Mouse (Mus musculus): ENCODE measurements around the gene Sgms2. TPM values are rescaled to one million over a fixed set of nuclear protein-coding genes. Genes with fewer than 3 reads are reported as not detected.

Sgms2 gene
- total RNA-seq, 2 experiments from 2014 or later: 1.4 to 3.1 TPM

DNA sequence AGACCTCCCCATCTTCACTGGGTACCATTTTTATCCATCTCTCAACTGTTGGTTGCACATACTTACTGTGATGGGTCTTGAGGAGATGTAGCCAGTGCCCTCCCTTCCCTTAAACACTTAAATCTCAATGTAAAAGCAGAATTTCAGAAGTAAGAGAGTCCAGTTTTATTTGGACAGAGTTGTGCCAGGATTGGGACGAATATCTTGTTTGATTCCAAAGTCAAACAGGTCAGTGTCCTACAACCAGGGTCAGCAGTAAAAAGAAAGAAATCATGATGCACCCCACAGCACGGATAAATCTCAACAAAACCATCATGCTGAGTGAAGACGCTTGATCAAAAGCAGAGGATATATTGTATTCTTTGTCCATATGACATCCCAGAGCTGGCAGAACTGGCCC is 183.4 kb downstream of the Sgms2 start:
- no peak for DNase-seq (ENCODE audit: low spot score in 2 of 2)
- Histone ChIP-seq H3K27ac (no peak overlapping the region), H3K4me3 (no peak overlapping the region)
- TF ChIP-seq CTCF (conservative IDR thresholded peaks at IDR 0.05): no peak

DNA sequence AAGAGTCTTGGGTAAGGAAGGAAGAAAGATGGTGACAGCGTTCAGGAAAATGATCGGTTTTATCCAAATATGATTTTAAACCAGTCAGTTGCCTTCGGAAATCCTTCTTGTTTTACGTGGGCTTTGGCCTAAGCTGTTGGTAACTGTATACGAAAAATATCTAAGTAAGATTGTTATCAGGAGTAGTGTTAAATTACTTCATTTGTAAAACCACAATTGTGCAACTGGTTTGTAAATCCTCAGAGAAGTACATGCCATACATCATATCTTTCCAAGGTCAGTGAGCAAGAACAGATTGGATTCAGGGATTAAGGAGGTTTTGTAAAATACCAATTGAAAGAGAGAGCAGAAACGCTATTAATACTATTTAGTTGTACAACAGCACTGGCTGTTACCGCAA is 185.0 kb downstream of the Sgms2 start:
- Histone ChIP-seq H3K27ac (no peak overlapping the region), H3K4me3 (no peak overlapping the region)
- no peak for DNase-seq (ENCODE audit: low spot score in 2 of 2)
- no peak for TF ChIP-seq CTCF (conservative IDR thresholded peaks at IDR 0.05)

DNA sequence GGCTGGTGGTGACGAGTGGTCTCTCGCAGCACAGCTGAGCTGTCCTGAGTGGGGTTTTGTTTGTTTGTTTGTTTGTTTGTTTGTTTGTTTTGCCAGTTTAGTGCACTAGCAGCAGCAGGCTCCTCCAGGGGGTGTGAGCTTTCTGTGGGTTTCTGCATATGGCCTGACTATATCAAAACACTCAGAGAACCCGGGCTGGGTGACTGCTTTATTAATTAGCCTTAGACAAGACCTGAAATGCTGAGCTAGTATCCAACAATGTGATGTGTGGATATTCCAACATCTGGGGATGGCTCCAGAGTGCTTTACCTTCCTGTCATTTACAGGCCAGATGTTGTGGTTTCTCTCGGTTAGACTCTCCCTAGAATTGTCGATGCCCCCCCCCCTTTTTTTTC is 187.9 kb downstream of the Sgms2 start:
- no peak for DNase-seq (ENCODE audit: low spot score in 2 of 2)
- Histone ChIP-seq H3K4me3 (peak overlapping the region; percentile 80), H3K27ac (peak overlapping the region; percentile 96)
- no peak for TF ChIP-seq CTCF (conservative IDR thresholded peaks at IDR 0.05)

DNA sequence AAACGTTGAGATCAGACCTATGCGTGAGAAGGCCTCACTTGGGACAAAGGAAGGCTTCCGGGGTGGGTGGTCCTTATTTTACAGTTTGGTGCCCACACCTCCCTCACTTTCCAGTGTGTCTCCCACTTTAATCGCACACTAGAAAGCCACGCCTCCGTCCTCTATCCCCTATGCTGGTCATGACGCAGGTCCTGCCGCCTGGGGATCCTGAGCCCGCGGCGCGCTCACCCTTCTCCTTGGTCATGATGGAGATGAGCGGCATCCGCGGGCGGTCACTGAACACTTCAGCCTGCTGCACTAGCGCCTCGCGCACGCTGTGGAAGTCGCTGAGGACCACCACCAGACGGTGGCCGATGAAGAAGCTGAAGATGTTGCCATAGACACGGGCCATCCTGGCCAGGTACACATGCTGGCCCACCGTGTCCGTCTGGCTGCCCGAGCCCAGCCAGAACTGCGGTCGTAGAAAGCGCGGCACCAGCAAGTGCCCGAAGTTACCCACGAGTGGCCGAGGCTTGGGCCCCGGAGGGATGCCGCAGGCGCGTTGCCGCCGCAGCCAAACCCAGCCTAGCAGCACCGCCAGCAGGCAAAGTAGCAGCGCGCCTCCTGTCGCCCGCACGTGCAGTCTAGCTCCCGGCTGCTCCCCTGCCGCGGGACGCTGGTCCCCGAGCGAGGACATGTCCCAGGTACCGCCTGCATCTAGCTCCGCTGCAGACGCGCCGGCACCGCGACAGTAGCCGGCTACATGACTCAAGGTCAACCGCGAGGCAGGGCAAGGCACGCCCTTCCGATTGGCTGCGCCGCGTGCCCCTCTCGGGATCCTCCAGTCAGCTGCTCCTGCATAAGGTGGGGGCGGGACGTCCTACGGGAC is 188.5 kb downstream of the Sgms2 start, which contains the start of gene Cyp2u1:
Gene Cyp2u1, minus strand, starts transcription at position 776 of the 868 bp plus-strand sequence.
- TF ChIP-seq CTCF (conservative IDR thresholded peaks at IDR 0.05): peak; percentile 31
- H3K4me3 ChIP-seq: peak within 1 kb of the TSS; percentile 80
- peak within 1 kb of the TSS; percentile 96 for H3K27ac ChIP-seq
- peak; percentile 87 to 92 for DNase-seq (ENCODE audit: low spot score in 2 of 2)

DNA sequence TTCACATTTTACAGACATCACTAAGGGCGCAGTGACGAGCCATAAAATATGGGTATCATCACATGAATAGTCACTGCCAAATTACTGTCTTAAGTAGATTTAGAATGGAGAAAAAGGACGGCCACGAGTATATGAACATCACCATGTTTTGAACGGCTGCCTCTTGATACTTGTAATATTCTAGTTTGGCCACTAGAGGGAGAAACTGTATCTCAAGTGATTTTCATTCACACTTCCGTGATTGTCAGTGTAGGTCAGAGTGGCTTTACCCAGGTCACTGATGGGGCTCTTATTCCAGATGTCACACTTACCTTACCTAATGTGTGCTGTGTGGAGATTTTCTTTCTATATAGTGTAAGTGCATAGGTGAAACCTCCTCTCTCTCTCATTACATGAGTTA is 191.3 kb downstream of the Sgms2 start:
- peak; percentile 92 for TF ChIP-seq CTCF (conservative IDR thresholded peaks at IDR 0.05)
- DNase-seq (ENCODE audit: low spot score in 2 of 2): no peak

DNA sequence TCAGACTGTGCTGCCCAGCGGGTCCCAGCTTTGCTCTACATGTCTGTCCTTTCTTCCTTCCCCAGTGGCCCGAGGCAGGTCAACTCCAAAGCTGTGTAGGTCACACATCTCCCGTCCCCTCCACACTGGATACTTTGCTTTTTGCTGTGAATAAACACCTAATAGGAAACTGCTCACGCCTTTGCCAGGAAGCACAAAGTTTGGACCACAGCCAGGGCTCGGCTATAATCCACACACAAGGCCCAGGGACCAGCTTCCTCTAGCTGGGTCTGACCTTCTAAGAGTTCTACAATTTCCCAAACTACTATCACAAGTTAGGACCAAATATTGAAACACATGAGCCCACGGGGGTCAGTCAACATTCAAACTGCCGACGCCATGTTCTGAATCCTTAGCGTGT is 192.1 kb downstream of the Sgms2 start:
- DNase-seq (ENCODE audit: low spot score in 2 of 2): no peak

More for the DNA sequence above, 191.3 kb downstream of the Sgms2 start:
- Histone ChIP-seq H3K4me3 (no peak overlapping the region), H3K27ac (no peak overlapping the region)

DNA sequence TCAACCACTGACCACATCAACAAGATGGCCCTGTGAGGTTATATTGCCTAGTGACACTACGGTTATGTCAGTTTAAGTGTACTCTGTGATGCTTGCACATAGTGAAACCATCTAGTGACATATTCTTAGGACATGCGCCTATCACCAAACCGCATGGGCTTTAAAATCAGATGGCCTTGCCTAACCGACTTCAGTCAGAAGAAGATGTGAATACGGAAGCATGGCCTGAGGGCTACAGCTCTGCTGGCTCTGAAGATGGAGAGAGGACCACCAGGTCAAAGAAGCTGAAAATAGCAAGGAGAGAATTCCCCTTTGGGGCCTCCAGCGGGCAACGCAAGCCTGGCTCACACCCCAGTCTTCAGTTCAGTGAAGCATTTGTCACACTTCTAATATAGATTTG is 194.3 kb downstream of the Sgms2 start:
- H3K27ac ChIP-seq: no peak overlapping the region
- no peak for DNase-seq (ENCODE audit: low spot score in 2 of 2)
- H3K4me3 ChIP-seq: no peak overlapping the region
- TF ChIP-seq CTCF (conservative IDR thresholded peaks at IDR 0.05): no peak

More for the DNA sequence above, 192.1 kb downstream of the Sgms2 start:
- Histone ChIP-seq H3K4me3 (no peak overlapping the region), H3K27ac (no peak overlapping the region)
- TF ChIP-seq CTCF (conservative IDR thresholded peaks at IDR 0.05): no peak

DNA sequence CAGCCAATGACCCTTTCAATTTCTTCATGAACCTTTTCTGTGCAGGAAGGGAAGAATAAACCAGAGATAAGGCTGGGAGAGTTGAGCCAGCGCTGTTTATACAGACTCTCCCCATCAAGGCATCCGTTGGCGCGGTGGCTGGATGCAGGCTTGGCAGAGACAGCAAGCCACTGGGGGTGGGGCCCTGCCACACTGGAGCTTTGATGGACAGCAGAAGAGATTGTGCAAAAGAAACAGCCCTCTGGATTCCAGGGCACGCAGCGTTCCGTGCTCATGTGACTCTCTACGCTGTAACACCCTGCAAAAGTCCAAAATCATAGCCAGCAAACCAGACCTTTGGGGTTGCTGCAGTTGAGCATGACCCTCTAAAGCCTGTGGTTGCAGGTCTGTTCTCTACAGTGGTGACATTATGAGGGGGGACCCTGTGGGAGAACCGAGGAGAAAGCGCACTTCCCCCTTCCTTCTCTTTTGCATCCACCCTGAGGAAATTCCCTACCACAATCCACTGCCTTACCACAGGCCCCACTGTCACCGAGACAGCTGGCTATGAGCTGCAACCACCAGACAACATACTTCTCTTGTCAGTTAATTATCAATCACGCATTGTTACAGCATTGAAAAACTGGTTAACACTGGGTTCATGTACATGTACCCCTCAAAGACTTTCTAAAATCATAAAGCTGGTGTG is 195.6 kb downstream of the Sgms2 start:
- TF ChIP-seq CTCF (conservative IDR thresholded peaks at IDR 0.05): no peak
- Histone ChIP-seq H3K27ac (no peak overlapping the region), H3K4me3 (no peak overlapping the region)
- no peak for DNase-seq (ENCODE audit: low spot score in 2 of 2)

DNA sequence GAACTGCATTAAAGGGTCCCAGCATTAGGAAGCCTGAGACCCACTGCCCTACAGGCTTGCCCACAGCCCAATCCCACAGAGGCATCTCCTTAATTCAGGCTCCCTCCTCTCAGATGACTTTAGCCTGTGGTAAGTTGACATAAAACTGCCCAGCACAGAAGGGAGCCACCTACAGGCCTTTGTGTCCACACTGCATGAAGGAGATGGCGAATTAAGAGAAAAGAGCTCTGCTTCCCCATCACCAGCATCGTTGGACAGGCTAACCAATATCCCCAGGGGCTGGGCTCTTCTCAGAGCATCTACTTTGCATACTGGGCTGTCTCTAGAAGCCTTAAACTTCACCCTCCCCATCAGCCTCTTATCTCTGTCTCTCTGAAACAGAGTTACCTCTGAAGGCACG is 196.7 kb downstream of the Sgms2 start:
- peak; percentile 36; the same call in 1 of the 2 replicates for TF ChIP-seq CTCF (conservative IDR thresholded peaks at IDR 0.05)
- DNase-seq (ENCODE audit: low spot score in 2 of 2): no peak
- Histone ChIP-seq H3K4me3 (no peak overlapping the region), H3K27ac (no peak overlapping the region)

DNA sequence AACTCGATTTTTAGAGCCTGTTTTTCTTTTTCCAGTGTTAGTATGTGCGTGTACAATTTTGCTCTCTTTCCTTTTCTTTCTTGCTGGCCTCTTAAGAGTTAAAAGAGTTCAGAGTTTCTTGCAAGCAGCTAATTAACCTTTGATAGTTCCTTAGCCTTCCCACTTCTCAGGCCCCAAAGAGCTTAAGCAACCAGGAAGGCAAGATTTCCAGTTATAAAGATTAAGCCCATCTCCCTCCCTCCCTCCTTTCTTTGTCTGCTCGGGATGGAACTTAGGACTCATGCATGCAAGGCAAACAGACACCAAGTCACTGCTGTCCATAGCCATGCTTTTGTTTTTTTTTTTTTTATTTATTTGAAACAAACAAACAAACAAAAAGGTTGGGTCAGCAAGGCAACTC is 198.3 kb downstream of the Sgms2 start:
- H3K4me3 ChIP-seq: no peak overlapping the region
- no peak for TF ChIP-seq CTCF (conservative IDR thresholded peaks at IDR 0.05)
- no peak overlapping the region for H3K27ac ChIP-seq
- no peak for DNase-seq (ENCODE audit: low spot score in 2 of 2)

DNA sequence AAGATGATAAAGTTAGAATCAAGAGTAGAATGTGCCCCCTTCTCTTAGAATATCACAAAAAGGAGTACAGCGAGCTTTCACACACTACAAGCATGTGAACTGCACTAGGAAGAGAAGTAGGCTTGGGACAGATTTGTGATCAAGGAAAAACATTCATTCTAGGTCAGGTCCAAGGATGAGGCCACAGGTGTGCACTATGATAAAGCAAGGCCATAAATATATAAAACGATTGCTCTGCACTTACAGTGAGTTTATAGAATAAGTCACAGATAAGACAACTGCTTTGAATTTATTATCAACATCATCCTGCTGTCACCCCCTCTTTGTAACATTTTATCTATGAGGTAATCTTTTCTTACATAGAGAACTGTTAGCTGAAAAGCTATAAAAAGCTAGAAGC is 198.9 kb downstream of the Sgms2 start:
- no peak overlapping the region for H3K27ac ChIP-seq
- TF ChIP-seq CTCF (conservative IDR thresholded peaks at IDR 0.05): no peak

DNA sequence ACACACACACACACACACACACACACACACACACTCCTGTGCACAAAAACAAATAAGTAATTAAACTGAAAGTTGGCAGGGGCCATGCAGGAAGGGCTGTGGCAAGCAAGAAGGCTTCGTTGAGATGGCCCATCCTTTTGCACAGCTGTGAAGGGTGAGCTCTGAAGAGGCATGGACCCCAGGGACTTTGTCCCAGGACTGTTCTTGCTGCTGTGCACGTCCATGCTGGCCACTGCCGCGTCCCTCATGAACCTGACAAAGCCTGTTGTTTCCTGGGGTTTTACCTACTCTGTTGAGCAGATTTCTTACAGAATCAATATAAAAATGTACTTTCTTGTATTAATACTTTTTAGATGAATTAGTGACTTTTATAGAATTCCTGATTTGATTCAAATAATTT is 199.3 kb downstream of the Sgms2 start:
- Histone ChIP-seq H3K4me3 (no peak overlapping the region), H3K27ac (no peak overlapping the region)
- no peak for TF ChIP-seq CTCF (conservative IDR thresholded peaks at IDR 0.05)
- no peak for DNase-seq (ENCODE audit: low spot score in 2 of 2)

More for the DNA sequence above, 198.9 kb downstream of the Sgms2 start:
- DNase-seq (ENCODE audit: low spot score in 2 of 2): no peak
- H3K4me3 ChIP-seq: no peak overlapping the region

DNA sequence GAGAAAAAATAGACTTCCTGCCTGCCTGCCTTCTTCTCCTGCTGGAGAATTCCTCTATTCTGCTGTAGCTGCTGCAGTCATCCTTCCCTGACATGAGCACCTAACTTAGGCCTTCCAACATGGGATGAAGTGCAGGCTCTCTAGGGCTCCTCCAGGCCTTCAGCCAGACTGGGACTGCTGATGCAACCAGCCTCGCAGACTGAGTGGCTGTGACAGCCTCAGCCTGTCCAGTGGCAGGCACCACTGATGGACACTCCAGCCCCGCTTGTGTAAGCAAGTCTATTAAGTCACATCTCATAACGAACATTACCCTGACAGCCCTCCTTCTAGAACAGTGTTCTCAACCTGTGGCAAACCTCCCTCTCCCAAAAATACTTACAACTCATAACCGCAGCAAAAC is 217.1 kb downstream of the Sgms2 start:
- DNase-seq (ENCODE audit: low spot score in 2 of 2): no peak
- Histone ChIP-seq H3K4me3 (no peak overlapping the region), H3K27ac (no peak overlapping the region)
- no peak for TF ChIP-seq CTCF (conservative IDR thresholded peaks at IDR 0.05)
